Mouse (Mus musculus) kidney, adult 8-10 months (tissue): ENCODE results near the gene Taf1d.
"Not testable (repeated sequence)": the region's sequence is repeated elsewhere in the genome, so short reads cannot be mapped to it uniquely, and the experiment has no call there.

Source experiments
- DNase-seq, 2 experiments: peaks; one replicate each; pipeline ENCODE4 v3.0.0; 2022

The Taf1d gene

GRCm38 (mm10) chr9:15305503-15306397 lies at the start of gene Taf1d:
TSS of gene Taf1d (plus strand) at chr9:15306214.
- peak; percentile 96 to 98 for DNase-seq

DNA sequence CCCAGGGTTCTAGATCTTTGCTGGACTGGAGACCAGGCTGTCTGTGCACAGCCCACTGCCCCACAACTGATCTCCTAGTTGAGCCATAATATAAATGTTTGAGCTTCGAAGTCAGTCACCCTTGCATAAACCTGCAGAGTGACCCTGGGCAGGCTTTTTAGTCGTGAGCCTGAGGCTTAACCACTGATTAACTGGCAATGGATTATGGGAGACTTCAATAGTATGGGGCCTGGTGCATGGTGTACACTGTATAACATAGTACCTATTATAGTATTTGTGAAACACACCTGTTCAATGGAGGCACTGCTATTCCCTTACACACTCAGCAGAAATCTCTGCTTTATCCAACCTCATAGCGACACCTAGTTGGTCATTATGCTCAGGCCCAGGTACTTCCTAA lies 49.8 kb upstream of the Taf1d start:
- no peak for DNase-seq

GRCm38 (mm10) chr9:15261980-15262379 lies 44.0 kb upstream of the Taf1d start:
- no peak for DNase-seq

DNA sequence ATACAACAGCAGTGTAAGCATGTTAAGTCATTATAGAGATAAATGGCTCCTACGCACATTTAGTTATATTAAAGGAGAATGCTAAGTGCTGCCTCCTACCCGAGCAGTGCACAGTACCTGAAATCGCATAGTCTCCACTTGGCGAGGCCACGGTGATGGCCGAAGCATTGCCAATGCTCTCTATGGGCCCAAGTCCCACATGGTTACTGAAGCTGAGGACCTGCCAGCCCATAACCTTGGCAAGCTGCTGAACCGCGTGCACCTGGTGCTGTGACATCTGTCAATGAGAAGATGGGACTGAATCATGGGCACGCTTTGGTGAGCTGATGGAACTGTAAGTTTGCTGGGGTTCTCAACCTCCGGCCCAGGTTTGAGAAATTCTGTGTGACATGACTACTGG lies 42.5 kb upstream of the Taf1d start:
- DNase-seq, result no peak

- no peak for DNase-seq
Observed at GRCm38 (mm10) chr9:15273981-15274380, 32.0 kb upstream of the Taf1d start.

- DNase-seq, result no peak
Observed at GRCm38 (mm10) chr9:15276855-15277254, 29.2 kb upstream of the Taf1d start.

DNA sequence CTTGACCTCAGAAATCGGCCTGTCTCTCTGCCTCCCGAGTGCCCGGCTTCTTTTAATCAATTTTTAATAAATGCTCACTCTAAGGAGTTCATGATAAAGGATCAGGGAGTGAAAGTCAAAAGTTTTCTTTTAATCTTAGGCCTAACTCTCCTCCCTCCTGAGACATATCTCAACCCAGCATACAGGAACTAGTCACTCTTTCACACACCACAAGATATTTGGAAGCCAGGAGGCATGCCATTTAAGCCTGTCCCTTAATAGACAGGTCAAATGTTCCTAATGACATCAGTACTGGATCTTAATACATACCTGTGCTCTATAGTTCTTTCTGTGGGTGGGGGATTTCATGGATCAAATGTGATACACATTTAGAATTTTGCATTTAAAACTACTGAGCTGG lies 27.7 kb upstream of the Taf1d start:
- DNase-seq, result no peak

GRCm38 (mm10) chr9:15279139-15279648 lies 26.8 kb upstream of the Taf1d start:
- DNase-seq, result no peak

- DNase-seq, result peak; percentile 92 to 94
Observed at GRCm38 (mm10) chr9:15279649-15280490, 26.1 kb upstream of the Taf1d start, which contains the start of gene Med17. TSS of gene Med17 (minus strand) at chr9:15279931.

- DNase-seq, result no peak
Observed at GRCm38 (mm10) chr9:15280491-15280879, 25.5 kb upstream of the Taf1d start.

GRCm38 (mm10) chr9:15285443-15285842 lies 20.6 kb upstream of the Taf1d start:
- DNase-seq, result peak in 1 of 2 experiments; percentile 52

- DNase-seq, result no peak
Observed at GRCm38 (mm10) chr9:15287846-15288245, 18.2 kb upstream of the Taf1d start.

- DNase-seq, result no peak
Observed at GRCm38 (mm10) chr9:15288402-15288801, 17.6 kb upstream of the Taf1d start.

DNA sequence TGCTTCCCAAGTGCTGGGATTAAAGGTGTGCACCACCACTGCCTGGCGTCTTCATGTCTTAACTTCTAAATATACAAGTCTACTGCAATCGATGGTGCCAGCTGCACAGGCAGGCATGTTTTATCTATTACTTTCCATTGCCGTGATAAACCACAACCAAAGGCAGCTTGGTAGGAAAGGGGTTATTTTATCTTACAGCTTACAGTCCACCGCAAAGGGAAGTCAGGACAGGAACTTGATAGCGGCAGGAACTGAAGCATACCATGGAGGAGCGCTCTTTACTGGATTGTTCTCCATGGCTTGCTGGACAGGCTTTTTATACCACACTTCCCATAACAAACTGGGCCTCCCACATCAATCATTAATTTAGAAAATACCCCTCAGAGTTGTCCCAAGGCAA lies 16.8 kb upstream of the Taf1d start:
- DNase-seq, result no peak

DNA sequence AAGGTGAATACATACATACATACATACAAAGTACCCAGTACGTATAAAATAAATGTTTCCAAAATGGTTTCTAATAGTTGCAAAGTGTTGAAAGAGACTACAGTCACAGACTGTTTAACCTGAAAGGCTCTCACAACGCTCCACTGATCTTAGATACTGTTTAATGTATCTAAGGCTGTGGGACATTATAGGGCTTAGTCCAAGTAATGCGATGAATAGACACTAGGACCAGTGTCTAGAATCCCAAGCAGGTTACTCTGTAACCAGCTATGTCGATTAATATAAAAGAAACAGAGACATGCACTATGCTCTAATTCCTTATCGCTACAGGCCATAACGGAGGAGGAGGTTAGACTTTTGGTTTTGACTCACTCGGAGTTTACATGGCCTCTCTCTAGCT lies 8.9 kb upstream of the Taf1d start:
- no peak for DNase-seq

- no peak for DNase-seq
Observed at GRCm38 (mm10) chr9:15298451-15298850, 7.6 kb upstream of the Taf1d start.

- DNase-seq, result no peak
Observed at GRCm38 (mm10) chr9:15300056-15300455, 6.0 kb upstream of the Taf1d start.

DNA sequence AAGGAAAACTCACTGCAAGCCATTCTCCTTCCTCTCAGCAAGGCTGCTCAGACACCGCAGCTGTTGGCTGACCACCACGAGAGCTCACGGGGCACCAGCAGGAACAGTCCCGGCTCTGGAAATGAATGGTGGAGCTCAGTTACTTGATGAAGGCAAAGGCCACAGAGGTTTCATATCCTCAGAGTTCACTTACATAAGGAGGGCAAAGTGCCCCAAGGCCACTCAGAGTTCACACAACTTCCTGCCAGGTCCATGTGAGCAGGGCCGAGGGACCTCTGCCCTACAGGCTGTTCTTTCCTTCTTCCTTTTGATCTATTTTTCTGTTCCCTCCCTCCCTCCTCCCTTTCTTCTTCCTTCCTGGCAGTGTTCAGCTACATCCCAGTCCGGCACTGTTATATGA lies 4.6 kb upstream of the Taf1d start:
- peak; percentile 87 to 94 for DNase-seq

GRCm38 (mm10) chr9:15302006-15302405 lies 4.0 kb upstream of the Taf1d start:
- not testable (repeated sequence) for DNase-seq

- peak; percentile 79 to 82 for DNase-seq
Observed at GRCm38 (mm10) chr9:15302881-15303280, 3.1 kb upstream of the Taf1d start.

- no peak for DNase-seq
Observed at GRCm38 (mm10) chr9:15306398-15307119, 545 bp downstream of the Taf1d start, which contains the start of gene 4931406C07Rik. TSS of gene 4931406C07Rik (minus strand) at chr9:15306448.

DNA sequence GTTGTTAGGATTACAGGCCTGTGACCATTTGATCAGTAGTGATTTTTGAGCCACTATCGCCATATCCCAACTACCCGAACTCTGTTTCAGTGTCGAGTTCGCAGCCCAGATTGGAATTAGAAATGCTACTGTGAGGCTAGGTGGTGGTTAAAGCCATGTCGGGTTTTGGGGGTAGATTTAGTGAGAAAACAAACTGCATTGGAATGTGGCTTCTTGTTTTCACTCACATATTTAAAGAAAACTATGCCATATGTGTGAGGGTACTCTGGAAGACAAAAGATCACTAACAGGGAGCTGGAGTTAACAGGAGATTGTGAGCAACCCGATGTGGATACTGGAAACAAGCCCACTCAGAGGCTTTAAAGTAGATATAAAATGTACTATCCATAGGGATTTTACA lies 1.2 kb downstream of the Taf1d start:
- no peak for DNase-seq

GRCm38 (mm10) chr9:15308254-15308653 lies 2.2 kb downstream of the Taf1d start:
- DNase-seq, result no peak
